Mouse (Mus musculus) CH12.LX (cell line): ENCODE measurements around the gene Pkmyt1. TPM values are rescaled to one million over a fixed set of nuclear protein-coding genes. Genes with fewer than 3 reads are reported as not detected.

ENCODE experiments used
- DNase-seq: peaks from one replicate; pipeline ENCODE4 v3.0.0-alpha.2; 2013; ENCODE audit errors: extremely low read depth
- H3K27ac ChIP-seq: 2 replicates; pipeline ENCODE4 v1.5.1; 2012; ENCODE audit warnings: low read depth, mild to moderate bottlenecking, control low read depth, moderate library complexity; ENCODE audit not compliant: insufficient read depth
- H3K27me3 ChIP-seq: replicated peaks from 2 replicates; pipeline ENCODE3; 2012; ENCODE audit warnings: inconsistent platforms
- H3K36me3 ChIP-seq, 2 experiments: replicated peaks in 1 of 2; 2 replicates each; pipeline versions ENCODE3 to v1.6.1; 2012; ENCODE audit warnings: inconsistent platforms in 1 of 2, low read length in 1 of 2, mild to moderate bottlenecking in 1 of 2, mixed read lengths in 1 of 2, moderate library complexity in 1 of 2; ENCODE audit not compliant: control insufficient read depth in 1 of 2, insufficient read depth in 1 of 2
- H3K4me1 ChIP-seq, 2 experiments: 2 replicates each; pipeline ENCODE4 v1.6.1; 2012; ENCODE audit warnings: inconsistent platforms in 1 of 2, moderate library complexity in 1 of 2; ENCODE audit not compliant: insufficient read depth in 2 of 2, control insufficient read depth in 1 of 2
- H3K4me2 ChIP-seq: 2 replicates; pipeline ENCODE4 v1.6.1; 2012; ENCODE audit warnings: low read depth, mild to moderate bottlenecking, control low read depth; ENCODE audit not compliant: poor library complexity, insufficient read depth, severe bottlenecking
- H3K4me3 ChIP-seq, 3 experiments: fragments of 150-350 bp in 1 of 3; sonication (generic) in 1 of 3; replicated peaks in 1 of 3; 2 replicates each; pipeline versions ENCODE3 to v1.5.1; 2011 to 2012; ENCODE audit warnings: low read depth in 2 of 3, low read length in 2 of 3, mild to moderate bottlenecking in 2 of 3, moderate library complexity in 2 of 3, control low read depth in 1 of 3, improper control_type of control experiment in 1 of 3, inconsistent platforms in 1 of 3, mixed read lengths in 1 of 3; ENCODE audit not compliant: poor library complexity in 1 of 3
- H3K79me2 ChIP-seq: replicated peaks from 2 replicates; pipeline ENCODE4 v1.6.1; 2012; ENCODE audit warnings: mild to moderate bottlenecking, moderate library complexity; ENCODE audit not compliant: control insufficient read depth, poor library complexity, insufficient read depth, severe bottlenecking; ENCODE audit errors: extremely low read depth
- H3K9ac ChIP-seq: 2 replicates; pipeline ENCODE4 v1.6.1; 2012; ENCODE audit warnings: low read depth, mild to moderate bottlenecking, control low read depth, moderate library complexity; ENCODE audit not compliant: insufficient read depth
- H3K9me3 ChIP-seq: replicated peaks from 2 replicates; pipeline ENCODE3; 2012; ENCODE audit warnings: low read length, inconsistent platforms, mixed read lengths
- BHLHE40 ChIP-seq: IDR thresholded peaks from 2 replicates; pipeline ENCODE4 v1.6.1; 2011; ENCODE audit warnings: mild to moderate bottlenecking, low read depth, low read length, improper control_type of control experiment
- CHD1 ChIP-seq: IDR thresholded peaks from 2 replicates; pipeline ENCODE4 v1.6.1; 2012; ENCODE audit warnings: low read depth, low read length, improper control_type of control experiment, inconsistent platforms
- CHD2 ChIP-seq: IDR thresholded peaks from 2 replicates; pipeline ENCODE4 v1.6.1; 2011; ENCODE audit warnings: low read length, improper control_type of control experiment
- E2F4 ChIP-seq: IDR thresholded peaks from 2 replicates; pipeline ENCODE4 v1.6.1; 2011; ENCODE audit warnings: low read depth, low read length, improper control_type of control experiment; ENCODE audit not compliant: insufficient replicate concordance
- GABPA ChIP-seq: IDR thresholded peaks from 2 replicates; pipeline ENCODE4 v1.6.1; 2012; ENCODE audit warnings: low read depth, low read length, improper control_type of control experiment, inconsistent platforms; ENCODE audit not compliant: insufficient replicate concordance
- JUND ChIP-seq: conservative IDR thresholded peaks from 2 replicates; pipeline ENCODE4 v1.6.1; 2011; ENCODE audit warnings: low read depth, low read length, improper control_type of control experiment
- MAZ ChIP-seq: IDR thresholded peaks from 2 replicates; pipeline ENCODE4 v1.6.1; 2012; ENCODE audit warnings: low read depth, mild to moderate bottlenecking, inconsistent platforms, low read length, improper control_type of control experiment, moderate library complexity
- MEF2A ChIP-seq: IDR thresholded peaks from 2 replicates; pipeline ENCODE4 v1.6.1; 2014; ENCODE audit warnings: low read depth, mild to moderate bottlenecking, inconsistent platforms, low read length, improper control_type of control experiment, borderline replicate concordance
- MXI1 ChIP-seq: IDR thresholded peaks from 2 replicates; pipeline ENCODE4 v1.6.1; 2011; ENCODE audit warnings: mild to moderate bottlenecking, low read depth, low read length, improper control_type of control experiment
- MYC ChIP-seq: IDR thresholded peaks from 2 replicates; pipeline ENCODE4 v1.6.1; 2011; ENCODE audit warnings: low read depth, mild to moderate bottlenecking, improper control_type of control experiment, low read length
- NELFE ChIP-seq: IDR thresholded peaks from 2 replicates; pipeline ENCODE4 v1.6.1; 2011; ENCODE audit warnings: low read depth, low read length, improper control_type of control experiment
- PAX5 ChIP-seq: IDR thresholded peaks from 2 replicates; pipeline ENCODE4 v1.6.1; 2012; ENCODE audit warnings: low read length, inconsistent platforms, mixed read lengths
- POLR2A ChIP-seq: IDR thresholded peaks from 2 replicates; pipeline ENCODE4 v1.6.1; 2011; ENCODE audit warnings: low read depth, mild to moderate bottlenecking, improper control_type of control experiment, low read length
- RAD21 ChIP-seq: IDR thresholded peaks from 2 replicates; pipeline ENCODE4 v1.6.1; 2011; ENCODE audit warnings: low read depth, mild to moderate bottlenecking, low read length, improper control_type of control experiment, moderate library complexity
- TBP ChIP-seq: conservative IDR thresholded peaks from 2 replicates; pipeline ENCODE4 v1.6.1; 2011; ENCODE audit warnings: low read depth, low read length, improper control_type of control experiment
- TCF12 ChIP-seq: IDR thresholded peaks from 2 replicates; pipeline ENCODE4 v1.6.1; 2014; ENCODE audit warnings: low read depth, mild to moderate bottlenecking, inconsistent platforms, low read length, improper control_type of control experiment
- UBTF ChIP-seq: IDR thresholded peaks from 2 replicates; pipeline ENCODE4 v1.6.1; 2012; ENCODE audit warnings: low read depth, mild to moderate bottlenecking, inconsistent platforms, low read length, improper control_type of control experiment, moderate library complexity
- USF1 ChIP-seq: IDR thresholded peaks from 2 replicates; pipeline ENCODE4 v1.6.1; 2014; ENCODE audit warnings: low read depth, mild to moderate bottlenecking, inconsistent platforms, low read length, improper control_type of control experiment
- USF2 ChIP-seq: conservative IDR thresholded peaks from 2 replicates; pipeline ENCODE4 v1.6.1; 2011; ENCODE audit warnings: low read depth, low read length, improper control_type of control experiment
- ZC3H11A ChIP-seq: IDR thresholded peaks from 2 replicates; pipeline ENCODE4 v1.6.1; 2012; ENCODE audit warnings: low read depth, mild to moderate bottlenecking, inconsistent platforms, low read length, improper control_type of control experiment
- ZKSCAN1 ChIP-seq: IDR thresholded peaks from 2 replicates; pipeline ENCODE4 v1.6.1; 2012; ENCODE audit warnings: low read depth, inconsistent platforms, low read length, improper control_type of control experiment, borderline replicate concordance
- ZMIZ1 ChIP-seq: IDR thresholded peaks from 2 replicates; pipeline ENCODE4 v1.6.1; 2012; ENCODE audit warnings: low read depth, mild to moderate bottlenecking, inconsistent platforms, low read length, improper control_type of control experiment
- ZNF384 ChIP-seq: IDR thresholded peaks from 2 replicates; pipeline ENCODE4 v1.6.1; 2012; ENCODE audit warnings: low read depth, low read length, improper control_type of control experiment, inconsistent platforms
- dilution Hi-C: fragments of 300-500 bp; cut with MboI; formaldehyde crosslinking; loops from 2 replicates; pipeline ENCODE4 v1.14.3; 2020; ENCODE audit warnings: low sequenced_read_pairs; ENCODE audit not compliant: extremely low pct_unique_long_range_greater_than_20kb, extremely low pct_ligation_motif_present
- in situ Hi-C: fragments of 300-500 bp; cut with MboI; formaldehyde crosslinking; loops from 3 replicates; pipeline ENCODE4 v1.14.3; 2019; ENCODE audit warnings: low sequenced_read_pairs, low pct_ligation_motif_present, low pct_unique_long_range_greater_than_20kb, mixed read lengths
- polyA plus RNA-seq: library from polyadenylated mRNA; unstranded; fragments of >175 nt; gene quantifications from 2 replicates; pipeline ENCODE4 v1.2.1, GENCODE M21; 2012; ENCODE audit warnings: low read depth; ENCODE audit not compliant: insufficient read length
- total RNA-seq, 2 experiments: library from RNA; depleted of rRNA; stranded (reverse); fragments of 300-350 nt in 1 of 2; fragments of >200 nt in 1 of 2; gene quantifications; 2 replicates each; pipeline ENCODE4 v1.2.3; 2012 to 2014

Pkmyt1 gene
- total and polyA plus RNA-seq, 3 experiments: 12.6 to 37.0 (median 25.4) TPM

GRCm38 (mm10) chr17:23721886-23722285 lies 4.2 kb upstream of the Pkmyt1 start:
- no peak for TF ChIP-seq CHD1
- TF ChIP-seq E2F4: no peak
- TF ChIP-seq ZC3H11A: no peak
- no peak for TF ChIP-seq POLR2A
- no peak for TF ChIP-seq USF2
- TF ChIP-seq MEF2A: no peak
- TF ChIP-seq ZNF384: no peak
- TF ChIP-seq MAZ: no peak
- no peak for TF ChIP-seq NELFE
- TF ChIP-seq ZMIZ1: no peak
- TF ChIP-seq PAX5: no peak
- TF ChIP-seq GABPA: no peak
- no peak for TF ChIP-seq JUND
- TF ChIP-seq ZKSCAN1: no peak
- TF ChIP-seq TBP: no peak
- TF ChIP-seq MXI1: no peak
- no peak for TF ChIP-seq USF1
- no peak for TF ChIP-seq BHLHE40
- no peak for TF ChIP-seq RAD21
- no peak for TF ChIP-seq CHD2
- H3K79me2 ChIP-seq: no peaks in the 10 kb centered on the region
- in situ Hi-C loops: loop anchor here (10.0 kb wide), 1 partner anchor 47 kb away; the partner anchor contains the start of genes Cldn6, Hcfc1r1, Thoc6 and Tnfrsf12a
- dilution Hi-C loops: no loop called here
- no peak overlapping the region for H3K4me2 ChIP-seq
- H3K4me1 ChIP-seq: peaks cover 4 to 17% of the 10 kb centered on the region in 2 experiments
- DNase-seq: no peak
- H3K9ac ChIP-seq: no peak overlapping the region
- H3K27ac ChIP-seq: no peak overlapping the region
- no peaks in the 10 kb centered on the region for H3K9me3 ChIP-seq
- H3K27me3 ChIP-seq: peaks cover 45% of the 10 kb centered on the region
- H3K36me3 ChIP-seq: no peaks in the 10 kb centered on the region
- no peak overlapping the region for H3K4me3 ChIP-seq

GRCm38 (mm10) chr17:23722376-23723125 lies 3.6 kb upstream of the Pkmyt1 start, which contains the start of gene 1520401A03Rik:
1520401A03Rik (minus strand) TSS chr17:23722783.
- Histone ChIP-seq H3K4me1 (peaks cover 4 to 23% of the 10 kb centered on the region in 2 experiments), H3K9ac (no peak within 1 kb of the TSS), H3K27ac (no peak within 1 kb of the TSS), H3K9me3 (no peaks in the 10 kb centered on the region), H3K27me3 (peaks cover 40% of the 10 kb centered on the region), H3K36me3 (no peaks in the 10 kb centered on the region), H3K79me2 (no peaks in the 10 kb centered on the region), H3K4me3 (no peak within 1 kb of the TSS), H3K4me2 (no peak within 1 kb of the TSS)
- no peak for DNase-seq
- dilution Hi-C loops: no loop called here
- no peak for TF ChIP-seq MYC
- no peak for TF ChIP-seq TCF12
- TF ChIP-seq USF1: no peak
- no peak for TF ChIP-seq CHD1
- no peak for TF ChIP-seq GABPA
- no peak for TF ChIP-seq ZNF384
- no peak for TF ChIP-seq ZC3H11A
- no peak for TF ChIP-seq UBTF
- TF ChIP-seq NELFE: no peak
- in situ Hi-C loops: loop anchor here (10.0 kb wide), 1 partner anchor 48 kb away; the partner anchor contains the start of genes Cldn6, Hcfc1r1, Thoc6 and Tnfrsf12a
